Mouse (Mus musculus) limb, embryonic 14.5 days (tissue): ENCODE results near the gene Serp1. TPM values are rescaled to one million over a fixed set of nuclear protein-coding genes. Genes with fewer than 3 reads are reported as not detected.

Source experiments
- ATAC-seq: fragments of 200-750 bp; cut with Nextera tagmentation; 2 replicates; pipeline ENCODE4 v1.8.0; 2017; ENCODE audit warnings: low read depth, moderate number of reproducible peaks, moderate TSS enrichment; ENCODE audit not compliant: low FRiP score
- DNase-seq: peaks from one replicate; pipeline ENCODE4 v3.0.0-alpha.2; 2015; ENCODE audit warnings: low spot score
- H3K27ac ChIP-seq: fragments of 300-500 bp; sonication (generic); replicated peaks from 2 replicates; pipeline ENCODE4 v1.5.1; 2014; ENCODE audit warnings: low read depth, mild to moderate bottlenecking, low read length, moderate library complexity, mixed read lengths
- H3K27me3 ChIP-seq: fragments of 300-500 bp; sonication (generic); 2 replicates; pipeline ENCODE4 v1.6.1; 2014; ENCODE audit warnings: low read length, mixed read lengths; ENCODE audit not compliant: control insufficient read depth, insufficient read depth
- H3K36me3 ChIP-seq: fragments of 300-500 bp; sonication (generic); 2 replicates; pipeline ENCODE4 v1.6.1; 2014; ENCODE audit warnings: mild to moderate bottlenecking, low read length, moderate library complexity, mixed read lengths; ENCODE audit not compliant: control insufficient read depth, insufficient read depth
- H3K4me1 ChIP-seq: fragments of 300-500 bp; sonication (generic); 2 replicates; pipeline ENCODE4 v1.6.1; 2014; ENCODE audit warnings: antibody characterized with exemption, low read length, mixed read lengths; ENCODE audit not compliant: control insufficient read depth, insufficient read depth
- H3K4me2 ChIP-seq: fragments of 300-500 bp; sonication (generic); replicated peaks from 2 replicates; pipeline ENCODE4 v1.6.1; 2014; ENCODE audit warnings: low read depth, mild to moderate bottlenecking, low read length, moderate library complexity; ENCODE audit not compliant: severe bottlenecking
- H3K4me3 ChIP-seq: fragments of 300-500 bp; sonication (generic); replicated peaks from 2 replicates; pipeline ENCODE4 v1.5.1; 2014; ENCODE audit warnings: low read length
- H3K9ac ChIP-seq: fragments of 300-500 bp; sonication (generic); 2 replicates; pipeline ENCODE4 v1.6.1; 2014; ENCODE audit warnings: mild to moderate bottlenecking, low read depth, low read length, moderate library complexity; ENCODE audit not compliant: severe bottlenecking
- H3K9me3 ChIP-seq: fragments of 300-500 bp; sonication (generic); 2 replicates; pipeline ENCODE4 v1.6.1; 2016; ENCODE audit warnings: low read length; ENCODE audit not compliant: control insufficient read depth
- POLR2A ChIP-seq: fragments of 200-500 bp; IDR thresholded peaks from 2 replicates; pipeline ENCODE4 v1.8.0; 2012; ENCODE audit warnings: inconsistent platforms, mild to moderate bottlenecking, moderate library complexity, borderline replicate concordance; ENCODE audit not compliant: insufficient read depth, insufficient read length; ENCODE audit errors: extremely low read depth
- WGBS: fragments of 180-500 bp; shearing (Covaris S2); extraction: QIAGEN DNeasy Blood & Tissue Kit; methylation state at CpG from one replicate; pipeline ENCODE4 v1.1.7; 2014; 5-methylcytosine and 5-hydroxymethylcytosine counted together
- polyA plus RNA-seq, 2 experiments: library from polyadenylated mRNA; depleted of rRNA in 1 of 2; stranded (reverse) in 1 of 2; unstranded in 1 of 2; fragments of >200 nt; fragmentation: Nextera tagmentation in 1 of 2; extraction: Ambion mirVana in 1 of 2; gene quantifications; 2 replicates each; pipeline versions ENCODE4 v1.2.1 to v1.2.3; 2012 to 2014

The Serp1 gene
- polyA plus RNA-seq (2012; rRNA removed) (63.8 and 65.7 TPM in 2 replicates), polyA plus RNA-seq (2014; fragmentation: Nextera tagmentation; extraction: Ambion mirVana) (168 and 177 TPM in 2 replicates)

- Histone ChIP-seq H3K4me1 (peaks cover 8% of the 10 kb centered on the region; the same call in 1 of the 2 replicates), H3K27ac (peak within 1 kb of the TSS; percentile 87), H3K9me3 (no peaks in the 10 kb centered on the region), H3K4me3 (peak within 1 kb of the TSS; percentile 74), H3K36me3 (peaks cover 25% of the 10 kb centered on the region), H3K27me3 (no peaks in the 10 kb centered on the region), H3K4me2 (peak within 1 kb of the TSS; percentile 70), H3K9ac (peak within 1 kb of the TSS; percentile 90)
- peak; percentile 96 for DNase-seq
- peak; percentile 37; the same call in 1 of the 2 replicates for TF ChIP-seq POLR2A
- 2% methylated on average over 54 of the region's 57 CpGs for WGBS
- ATAC-seq = peak; percentile 99
These were observed at the start of gene Serp1, which contains the start of gene Eif2a for GRCm38 (mm10) chr3:58525652-58526407. Gene Serp1 (minus strand): TSS chr3:58525892. Gene Eif2a (plus strand): TSS chr3:58525821.

GRCm38 (mm10) chr3:58570821-58571220 lies 45.1 kb upstream of the Serp1 start:
- Histone ChIP-seq H3K36me3 (no peaks in the 10 kb centered on the region), H3K9me3 (no peaks in the 10 kb centered on the region), H3K27ac (no peak overlapping the region), H3K27me3 (no peaks in the 10 kb centered on the region), H3K9ac (no peak overlapping the region), H3K4me2 (no peak overlapping the region), H3K4me1 (no peaks in the 10 kb centered on the region), H3K4me3 (no peak overlapping the region)
- no peak for TF ChIP-seq POLR2A
- WGBS = 79% methylated on average over 3 of the region's 3 CpGs
- no peak for DNase-seq
- ATAC-seq = no peak

GRCm38 (mm10) chr3:58561437-58561836 lies 35.7 kb upstream of the Serp1 start:
- Histone ChIP-seq H3K27me3 (no peaks in the 10 kb centered on the region), H3K4me3 (no peak overlapping the region), H3K36me3 (peaks cover 12% of the 10 kb centered on the region), H3K4me1 (no peaks in the 10 kb centered on the region), H3K9ac (no peak overlapping the region), H3K27ac (no peak overlapping the region), H3K4me2 (no peak overlapping the region), H3K9me3 (no peaks in the 10 kb centered on the region)
- WGBS = 53% methylated on average over 2 of the region's 2 CpGs
- DNase-seq (no peak), ATAC-seq (no peak)
- no peak for TF ChIP-seq POLR2A

- H3K4me1 ChIP-seq = no peaks in the 10 kb centered on the region
- no peaks in the 10 kb centered on the region for H3K27me3 ChIP-seq
- WGBS = 36% methylated on average over 2 of the region's 2 CpGs
- H3K27ac ChIP-seq = no peak overlapping the region
- H3K9ac ChIP-seq = no peak overlapping the region
- H3K4me3 ChIP-seq = no peak overlapping the region
- H3K9me3 ChIP-seq = no peaks in the 10 kb centered on the region
- DNase-seq (no peak), ATAC-seq (no peak)
- peaks cover 27% of the 10 kb centered on the region for H3K36me3 ChIP-seq
- no peak overlapping the region for H3K4me2 ChIP-seq
- TF ChIP-seq POLR2A = no peak
These were observed 34.2 kb upstream of the Serp1 start for GRCm38 (mm10) chr3:58559887-58560286.

- no peak for ATAC-seq
- H3K4me3 ChIP-seq = no peak overlapping the region
- WGBS = 85% methylated on average over 7 of the region's 7 CpGs
- no peaks in the 10 kb centered on the region for H3K27me3 ChIP-seq
- no peaks in the 10 kb centered on the region for H3K4me1 ChIP-seq
- no peak for DNase-seq
- H3K4me2 ChIP-seq = no peak overlapping the region
- peaks cover 52% of the 10 kb centered on the region for H3K36me3 ChIP-seq
- H3K9me3 ChIP-seq = no peaks in the 10 kb centered on the region
- no peak overlapping the region for H3K27ac ChIP-seq
- no peak for TF ChIP-seq POLR2A
- no peak overlapping the region for H3K9ac ChIP-seq
These were observed 31.0 kb upstream of the Serp1 start for GRCm38 (mm10) chr3:58556649-58557048.
